ENCODE assay signal across 8 mouse cellular contexts in the genomic region with DNA sequence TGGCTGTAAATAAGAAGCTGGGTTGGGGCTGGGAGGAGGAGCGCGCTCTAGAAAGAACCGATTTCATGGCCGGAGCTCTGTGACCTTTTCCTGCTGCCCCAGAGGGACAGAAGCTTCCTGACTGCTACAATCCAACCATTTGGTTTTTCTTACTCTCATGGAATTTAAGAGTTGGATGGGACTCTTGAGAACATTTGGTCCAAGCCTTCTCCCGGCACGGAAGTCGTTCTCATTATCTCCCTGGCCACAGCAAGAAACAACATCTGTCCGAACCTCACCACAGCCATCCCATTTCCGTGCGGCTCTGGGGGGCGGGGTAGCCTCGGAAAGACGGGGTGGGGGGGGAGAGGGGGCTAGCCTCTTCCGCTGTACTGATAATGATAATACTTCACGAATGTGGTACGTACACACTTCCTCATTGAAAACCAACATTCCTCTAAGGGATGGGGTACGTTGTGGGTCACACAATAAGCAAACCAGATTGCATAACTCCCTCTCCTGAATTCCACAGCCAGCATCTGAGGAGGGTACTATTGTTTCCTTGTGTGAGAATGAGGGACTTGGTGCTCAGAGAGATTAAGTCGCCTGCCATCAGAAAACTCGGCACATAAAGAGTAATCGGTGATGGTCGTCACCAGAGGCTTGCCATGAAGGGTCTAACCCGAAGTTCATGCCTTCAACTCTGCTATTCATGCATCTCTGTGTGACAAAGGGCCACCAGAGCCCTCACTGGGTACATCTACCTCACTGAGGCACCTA. TPM values are rescaled to one million over a fixed set of nuclear protein-coding genes. Genes with fewer than 3 reads are reported as not detected.
DNase-seq lines count a peak whose midpoint lies in the region; ATAC-seq lines count a peak whose summit lies in the region.
"Had no signal": no experiment of that assay in that cellular context is flagged by ENCODE, and none has a peak within 500 bp of the region (broad histone marks: within the 10 kb centered on the region; RNA-seq: fewer than 3 reads in every experiment).

No protein-coding gene starts in this region.

- H3K27ac ChIP-seq in brown adipose tissue, adult 24 weeks (replicated peaks; ENCODE audit: low read depth, low read length), result peak overlapping the region; percentile 98
- peak overlapping the region; percentile 55 for H3K27ac ChIP-seq in heart, embryonic 16.5 days (ENCODE audit: low read length)
- H3K27ac ChIP-seq in liver, embryonic 11.5 days (ENCODE audit: low read depth, low read length), result no peak overlapping the region
- H3K27ac ChIP-seq in hindbrain, embryonic 11.5 days (ENCODE audit: low read depth, low read length), result no peak overlapping the region

- peak; percentile 63 for ATAC-seq in heart, embryonic 16.5 days (replicated peaks; ENCODE audit: extremely low read depth, insufficient read depth, low FRiP score)
- ATAC-seq in liver, embryonic 11.5 days (replicated peaks; ENCODE audit: low FRiP score), result no peak
- no peak for ATAC-seq in inflammation-experienced regulatory T-cells, adult 6 months
- ATAC-seq in hindbrain, embryonic 11.5 days (ENCODE audit: low FRiP score), result no peak

- H3K4me1 ChIP-seq in brown adipose tissue, adult 24 weeks (ENCODE audit: control insufficient read depth, insufficient read depth, insufficient read length, low read length), result peaks cover 13% of the 10 kb centered on the region
- H3K4me1 ChIP-seq in heart, embryonic 16.5 days (ENCODE audit: control insufficient read depth, insufficient read depth, low read length), result no peaks in the 10 kb centered on the region
- H3K4me1 ChIP-seq in liver, embryonic 11.5 days (replicated peaks; ENCODE audit: control insufficient read depth, insufficient read depth, low read length), result peaks cover 3% of the 10 kb centered on the region
- H3K4me1 ChIP-seq in hindbrain, embryonic 11.5 days (replicated peaks; ENCODE audit: control insufficient read depth, insufficient read depth, low read length), result no peaks in the 10 kb centered on the region

- peak overlapping the region; percentile 30; the same call in 1 of the 2 replicates for H3K4me2 ChIP-seq in heart, embryonic 16.5 days (ENCODE audit: low read depth, low read length)
- peak overlapping the region; percentile 5; the same call in 1 of the 2 replicates for H3K4me2 ChIP-seq in liver, embryonic 11.5 days
- no peak overlapping the region for H3K4me2 ChIP-seq in hindbrain, embryonic 11.5 days (replicated peaks; ENCODE audit: low read depth, low read length)

- DNase-seq in 416B (ENCODE audit: low read depth), result peak; percentile 69
- DNase-seq in liver, embryonic 11.5 days (ENCODE audit: low spot score), result no peak
- DNase-seq in layer of hippocampus, postnatal 10 days (ENCODE audit: low spot score in 2 of 2), result no peak
- no peak for DNase-seq in hindbrain, embryonic 11.5 days (ENCODE audit: low spot score)

- 69% methylated on average over 22 of the region's 22 CpGs for WGBS in heart, embryonic 16.5 days
- WGBS in liver, embryonic 11.5 days, result 77% methylated on average over 22 of the region's 22 CpGs
- WGBS in hindbrain, embryonic 11.5 days, result 85% methylated on average over 22 of the region's 22 CpGs

- no peak overlapping the region for H3K9ac ChIP-seq in heart, embryonic 16.5 days (ENCODE audit: low read length)
- no peak overlapping the region for H3K9ac ChIP-seq in liver, embryonic 11.5 days (ENCODE audit: low read depth, low read length)
- H3K9ac ChIP-seq in hindbrain, embryonic 11.5 days (ENCODE audit: low read depth, low read length), result no peak overlapping the region

- H3K4me3 ChIP-seq in brown adipose tissue, adult 24 weeks (ENCODE audit: insufficient read depth, low read depth, low read length), result no peak overlapping the region
- no peak overlapping the region for H3K4me3 ChIP-seq in heart, embryonic 16.5 days (ENCODE audit: low read length)
- no peak overlapping the region for H3K4me3 ChIP-seq in liver, embryonic 11.5 days (ENCODE audit: low read depth, low read length)
- no peak overlapping the region for H3K4me3 ChIP-seq in hindbrain, embryonic 11.5 days (ENCODE audit: low read depth, low read length)

- no peaks in the 10 kb centered on the region for H3K36me3 ChIP-seq in heart, embryonic 16.5 days (ENCODE audit: control insufficient read depth, insufficient read depth)
- H3K36me3 ChIP-seq in liver, embryonic 11.5 days (ENCODE audit: control insufficient read depth, insufficient read depth, low read length), result no peaks in the 10 kb centered on the region
- no peaks in the 10 kb centered on the region for H3K36me3 ChIP-seq in hindbrain, embryonic 11.5 days (ENCODE audit: control insufficient read depth, insufficient read depth, low read length)

- H3K9me3 ChIP-seq in heart, embryonic 16.5 days (replicated peaks; ENCODE audit: control insufficient read depth, low read length), result no peaks in the 10 kb centered on the region
- no peaks in the 10 kb centered on the region for H3K9me3 ChIP-seq in liver, embryonic 11.5 days (ENCODE audit: control insufficient read depth, low read length)
- H3K9me3 ChIP-seq in hindbrain, embryonic 11.5 days (ENCODE audit: control insufficient read depth, low read length), result no peaks in the 10 kb centered on the region

- H3K27me3 ChIP-seq in heart, embryonic 16.5 days (ENCODE audit: control insufficient read depth, insufficient read depth, low read length), result no peaks in the 10 kb centered on the region
- H3K27me3 ChIP-seq in liver, embryonic 11.5 days (replicated peaks; ENCODE audit: control insufficient read depth, insufficient read depth, low read length), result no peaks in the 10 kb centered on the region
- H3K27me3 ChIP-seq in hindbrain, embryonic 11.5 days (ENCODE audit: control insufficient read depth, insufficient read depth, low read length), result no peaks in the 10 kb centered on the region

RNA-seq across cellular contexts. Expression of a gene that starts 46.2 kb away (rescaled TPM):
- polyA plus RNA-seq in brown adipose tissue, adult 24 weeks (2012; ENCODE audit: insufficient read depth, insufficient read length, missing spikeins), result not detected in 2 replicates
- not detected in 2 replicates for polyA plus RNA-seq in heart, embryonic 16.5 days (2015; fragmentation: Nextera tagmentation; extraction: Ambion mirVana)
- not detected in 2 replicates for polyA plus RNA-seq in liver, embryonic 11.5 days (2014; fragmentation: Nextera tagmentation; extraction: Ambion mirVana)
- total RNA-seq in layer of hippocampus, postnatal 10 days (2021), result not detected
- polyA plus RNA-seq in inflammation-experienced regulatory T-cells, adult 6 months (2017; shearing (Covaris generic)), result 1 to 10 TPM in 2 of 3 experiments, under 1 TPM in 1; 0.60 to 8.1 (median 1.2) TPM
- polyA plus RNA-seq in hindbrain, embryonic 11.5 days (2014; fragmentation: Nextera tagmentation; extraction: Ambion mirVana), result not detected in 2 replicates
- polyA plus RNA-seq: intestine, embryonic 14.5 days had no signal

Comparison
In these comparisons a context has a peak if more than half of its experiments do, and no peak if none do; other contexts are left out.
1. H3K27ac ChIP-seq: peak in brown adipose tissue, adult 24 weeks (single experiment) and heart, embryonic 16.5 days (single experiment); none in liver, embryonic 11.5 days (single experiment) and hindbrain, embryonic 11.5 days (single experiment).